Mouse (Mus musculus): ENCODE data around the gene Zfp65. TPM values are rescaled to one million over a fixed set of nuclear protein-coding genes. Genes with fewer than 3 reads are reported as not detected.
"Not testable (repeated sequence)": the region's sequence is repeated elsewhere in the genome, so short reads cannot be mapped to it uniquely, and the experiment has no call there.

The Zfp65 gene
- polyA plus RNA-seq, 1 experiment from 2014 or later = 10.3 TPM

- no peaks in the 10 kb centered on the region for H3K27me3 ChIP-seq
- no peaks in the 10 kb centered on the region for H3K36me3 ChIP-seq
- H3K4me1 ChIP-seq (replicated peaks) = peaks cover 18% of the 10 kb centered on the region
- peak overlapping the region; percentile 65 for H3K4me2 ChIP-seq (replicated peaks)
- WGBS = 1% methylated on average over 17 of the region's 17 CpGs
- no peaks in the 10 kb centered on the region for H3K9me3 ChIP-seq
- H3K27ac ChIP-seq = peak overlapping the region; percentile 39; the same call in 1 of the 2 replicates
- peak overlapping the region; percentile 87 for H3K4me3 ChIP-seq (replicated peaks)
- ATAC-seq = peak; percentile 96
- peak overlapping the region; percentile 85 for H3K9ac ChIP-seq (replicated peaks)
Observed at GRCm38 (mm10) chr13:67723848-67724479, 5.0 kb downstream of the Zfp65 start.

- Histone ChIP-seq H3K27me3 (no peaks in the 10 kb centered on the region), H3K9me3 (no peaks in the 10 kb centered on the region), H3K4me3 (replicated peaks) (no peak within 1 kb of the TSS), H3K9ac (replicated peaks) (no peak within 1 kb of the TSS), H3K36me3 (no peaks in the 10 kb centered on the region), H3K27ac (no peak within 1 kb of the TSS), H3K4me1 (replicated peaks) (peaks cover 9% of the 10 kb centered on the region), H3K4me2 (replicated peaks) (no peak within 1 kb of the TSS)
- WGBS = 78% methylated on average over 4 of the region's 4 CpGs
- ATAC-seq = no peak
Observed at GRCm38 (mm10) chr13:67686971-67687370, 42.0 kb downstream of the Zfp65 start, which contains the start of gene Zfp738. Gene Zfp738 (minus strand): TSS chr13:67687071.

- not testable (repeated sequence) for H3K9ac ChIP-seq (replicated peaks); H3K9me3 ChIP-seq; H3K27me3 ChIP-seq; H3K36me3 ChIP-seq; H3K27ac ChIP-seq; H3K4me1 ChIP-seq (replicated peaks)
- 70% methylated on average over 2 of the region's 2 CpGs for WGBS
- Histone ChIP-seq H3K4me2 (replicated peaks) (peak overlapping the region; percentile 83), H3K4me3 (replicated peaks) (peak overlapping the region; percentile 76)
- peak; percentile 58; the same call in 1 of the 2 replicates for ATAC-seq
Observed at GRCm38 (mm10) chr13:67683841-67684240, 45.1 kb downstream of the Zfp65 start.

GRCm38 (mm10) chr13:67682959-67683735 is 45.8 kb downstream of the Zfp65 start:
- H3K36me3 ChIP-seq; H3K27me3 ChIP-seq; H3K27ac ChIP-seq; H3K4me1 ChIP-seq (replicated peaks); H3K9me3 ChIP-seq: not testable (repeated sequence)
- ATAC-seq = peak; percentile 100
- Histone ChIP-seq H3K9ac (replicated peaks) (peak overlapping the region; percentile 85), H3K4me2 (replicated peaks) (peak overlapping the region; percentile 83), H3K4me3 (replicated peaks) (peak overlapping the region; percentile 76)
- 14% methylated on average over 16 of the region's 16 CpGs for WGBS

- no peak overlapping the region for H3K4me2 ChIP-seq (replicated peaks)
- H3K36me3 ChIP-seq = peaks cover 12% of the 10 kb centered on the region
- H3K27me3 ChIP-seq = no peaks in the 10 kb centered on the region
- H3K27ac ChIP-seq = no peak overlapping the region
- H3K9ac ChIP-seq (replicated peaks) = no peak overlapping the region
- H3K4me1 ChIP-seq (replicated peaks) = no peaks in the 10 kb centered on the region
- no peak for ATAC-seq
- no peak overlapping the region for H3K4me3 ChIP-seq (replicated peaks)
- 96% methylated on average over 2 of the region's 2 CpGs for WGBS
- no peaks in the 10 kb centered on the region for H3K9me3 ChIP-seq
Observed at GRCm38 (mm10) chr13:67674902-67675301, 54.1 kb downstream of the Zfp65 start.

Other genes with a start within 250 kb of the Zfp65 start
- gene Zfp874b, start 244.9 kb downstream of the Zfp65 start, polyA plus RNA-seq (2015; fragmentation: Nextera tagmentation; extraction: Ambion mirVana) = 2.3 and 2.4 TPM in 2 replicates
- 15.1 and 16.0 TPM in 2 replicates for gene Zfp58, start 228.6 kb downstream of the Zfp65 start, polyA plus RNA-seq (2015; fragmentation: Nextera tagmentation; extraction: Ambion mirVana)
- not detected in 2 replicates for gene Gm26965, start 203.0 kb downstream of the Zfp65 start, polyA plus RNA-seq (2015; fragmentation: Nextera tagmentation; extraction: Ambion mirVana)
- gene Zfp87, start 203.0 kb downstream of the Zfp65 start, polyA plus RNA-seq (2015; fragmentation: Nextera tagmentation; extraction: Ambion mirVana) = 35.4 and 38.7 TPM in 2 replicates
- gene Zfp748, start 175.3 kb downstream of the Zfp65 start, polyA plus RNA-seq (2015; fragmentation: Nextera tagmentation; extraction: Ambion mirVana) = 16.2 and 17.1 TPM in 2 replicates
- gene Zfp729b, start 119.5 kb downstream of the Zfp65 start, polyA plus RNA-seq (2015; fragmentation: Nextera tagmentation; extraction: Ambion mirVana) = 4.5 and 4.6 TPM in 2 replicates
- gene Gm49345, start 91.4 kb downstream of the Zfp65 start, polyA plus RNA-seq (2015; fragmentation: Nextera tagmentation; extraction: Ambion mirVana) = not detected in 2 replicates
- gene Zfp729a, start 91.4 kb downstream of the Zfp65 start, polyA plus RNA-seq (2015; fragmentation: Nextera tagmentation; extraction: Ambion mirVana) = 3.3 and 3.7 TPM in 2 replicates
- gene Zfp738, start 42.1 kb downstream of the Zfp65 start, polyA plus RNA-seq (2015; fragmentation: Nextera tagmentation; extraction: Ambion mirVana) = 15.4 and 18.3 TPM in 2 replicates
- gene Zfp85, start 26.1 kb upstream of the Zfp65 start, polyA plus RNA-seq (2015; fragmentation: Nextera tagmentation; extraction: Ambion mirVana) = 8.0 and 8.7 TPM in 2 replicates
- 3.5 and 3.6 TPM in 2 replicates for gene Zfp493, start 50.5 kb upstream of the Zfp65 start, polyA plus RNA-seq (2015; fragmentation: Nextera tagmentation; extraction: Ambion mirVana)
- 12.0 and 12.7 TPM in 2 replicates for gene Zfp273, start 84.6 kb upstream of the Zfp65 start, polyA plus RNA-seq (2015; fragmentation: Nextera tagmentation; extraction: Ambion mirVana)
- gene Gm10037, start 101.9 kb upstream of the Zfp65 start, polyA plus RNA-seq (2015; fragmentation: Nextera tagmentation; extraction: Ambion mirVana) = 5.4 and 6.9 TPM in 2 replicates
- gene BC048507, start 134.2 kb upstream of the Zfp65 start, polyA plus RNA-seq (2015; fragmentation: Nextera tagmentation; extraction: Ambion mirVana) = not detected in 2 replicates